Mouse (Mus musculus): Measurements from ENCODE around the gene Hmg20a. TPM values are rescaled to one million over a fixed set of nuclear protein-coding genes. Genes with fewer than 3 reads are reported as not detected.
"Not testable (repeated sequence)": the region's sequence is repeated elsewhere in the genome, so short reads cannot be mapped to it uniquely, and the experiment has no call there.

Gene Hmg20a
- polyA plus RNA-seq, 1 experiment, result 11.0 TPM

DNA sequence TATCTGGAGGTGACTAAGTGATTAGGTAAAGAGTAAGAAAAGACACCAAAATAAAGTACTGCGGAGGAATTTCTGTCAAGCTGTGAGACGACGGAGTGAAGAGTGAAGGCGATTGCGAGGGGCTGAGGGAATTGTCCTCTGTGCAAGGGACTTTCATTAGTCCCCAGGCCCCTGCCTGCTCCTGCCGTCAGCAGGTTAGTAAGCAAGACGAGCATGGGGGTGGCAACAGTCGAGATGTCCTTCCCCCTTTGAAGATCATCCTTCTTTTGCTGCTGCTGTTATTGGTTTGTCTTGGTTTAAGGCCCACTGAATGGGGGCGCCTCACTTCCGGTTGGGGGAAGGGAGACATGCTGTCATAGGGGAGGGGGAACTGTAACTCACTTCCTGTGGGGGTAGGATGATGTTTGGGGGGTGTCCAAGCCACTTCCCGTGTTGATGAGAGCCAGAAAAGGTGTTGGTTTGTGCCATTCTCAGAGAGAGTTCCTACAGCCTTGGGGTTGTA, 380 bp downstream of the Hmg20a start:
- H3K27me3 ChIP-seq (ENCODE audit: control insufficient read depth, insufficient read depth, low read length), result no peaks in the 10 kb centered on the region
- 2% methylated on average over 11 of the region's 11 CpGs for WGBS
- TF ChIP-seq POLR2A (IDR thresholded peaks at IDR 0.05; ENCODE audit: low read depth, low read length) (peak; percentile 33; the same call in 1 of the 2 replicates), CTCF (IDR thresholded peaks at IDR 0.05; ENCODE audit: extremely low read depth, insufficient read length, insufficient replicate concordance, low read depth, low read length) (no peak)
- H3K4me3 ChIP-seq (ENCODE audit: low read depth, low read length), result peak overlapping the region; percentile 89
- H3K36me3 ChIP-seq (ENCODE audit: control insufficient read depth, insufficient read depth, low read length), result no peaks in the 10 kb centered on the region
- no peaks in the 10 kb centered on the region for H3K4me1 ChIP-seq (ENCODE audit: control insufficient read depth, insufficient read depth, insufficient read length, low read length)
- H3K27ac ChIP-seq (ENCODE audit: insufficient read depth, low read depth, low read length), result peak overlapping the region; percentile 86

DNA sequence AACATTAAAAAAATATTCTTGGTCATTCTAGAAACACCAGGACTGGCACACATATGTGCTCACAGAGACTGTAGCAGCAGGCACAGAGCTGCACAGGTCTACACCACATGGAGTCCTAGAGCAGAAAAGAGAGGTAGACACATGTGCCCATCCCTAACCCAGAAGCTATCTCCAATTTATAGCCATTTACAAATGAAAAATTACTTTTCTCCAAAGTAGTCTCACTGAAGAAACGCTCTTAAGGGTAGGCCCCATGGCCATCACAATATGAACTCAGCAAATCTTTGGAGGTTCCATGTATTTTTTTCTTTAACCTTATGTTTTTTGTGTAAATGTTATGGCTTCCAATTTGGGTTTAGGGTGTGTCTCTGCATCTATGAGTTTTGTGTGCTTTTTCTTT, 1.8 kb downstream of the Hmg20a start:
- no peak overlapping the region for H3K4me3 ChIP-seq (ENCODE audit: low read depth, low read length)
- no peaks in the 10 kb centered on the region for H3K27me3 ChIP-seq (ENCODE audit: control insufficient read depth, insufficient read depth, low read length)
- H3K36me3 ChIP-seq (ENCODE audit: control insufficient read depth, insufficient read depth, low read length), result no peaks in the 10 kb centered on the region
- H3K4me1 ChIP-seq (ENCODE audit: control insufficient read depth, insufficient read depth, insufficient read length, low read length), result peaks cover 5% of the 10 kb centered on the region; the same call in 1 of the 2 replicates
- no peak overlapping the region for H3K27ac ChIP-seq (ENCODE audit: insufficient read depth, low read depth, low read length)
- WGBS, result 91% methylated on average over 1 of the region's 1 CpGs
- TF ChIP-seq CTCF (IDR thresholded peaks at IDR 0.05; ENCODE audit: extremely low read depth, insufficient read length, insufficient replicate concordance, low read depth, low read length), result no peak
- TF ChIP-seq POLR2A (IDR thresholded peaks at IDR 0.05; ENCODE audit: low read depth, low read length), result no peak

DNA sequence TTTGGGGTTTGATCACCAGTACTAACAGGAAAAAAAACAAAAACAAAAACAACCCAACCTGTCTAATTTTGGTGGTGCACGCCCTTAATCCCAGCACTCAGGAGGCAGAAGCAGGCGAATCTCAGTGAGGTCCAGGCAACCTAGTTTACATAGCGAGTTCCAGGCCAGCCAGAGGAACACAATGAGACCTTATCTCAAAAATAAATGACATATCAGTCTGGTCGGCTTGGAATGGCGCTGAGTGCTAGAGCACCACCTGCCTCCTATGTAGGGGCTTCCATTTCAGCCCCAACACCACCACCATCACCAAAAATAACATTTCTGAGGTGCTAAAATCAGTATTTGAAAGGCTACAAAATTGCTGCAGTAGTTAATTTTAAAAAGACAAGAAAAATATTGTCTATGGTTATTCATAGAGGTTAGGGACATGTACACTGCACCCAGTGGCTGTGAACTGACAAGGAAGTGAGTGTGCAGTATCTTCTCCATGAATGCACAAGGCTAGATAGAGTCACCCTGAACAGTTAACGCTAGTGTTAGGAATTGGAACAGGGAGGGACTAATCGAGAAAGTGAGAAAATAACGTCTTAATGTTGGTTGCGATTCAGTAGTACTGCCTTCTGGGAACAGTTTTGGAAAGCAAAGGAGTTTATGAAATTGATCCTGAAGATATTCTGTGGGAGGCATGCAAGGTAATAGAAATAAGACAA, 2.6 kb downstream of the Hmg20a start:
- Histone ChIP-seq H3K36me3 (ENCODE audit: control insufficient read depth, insufficient read depth, low read length) (no peaks in the 10 kb centered on the region), H3K4me1 (ENCODE audit: control insufficient read depth, insufficient read depth, insufficient read length, low read length) (peaks cover 5% of the 10 kb centered on the region; the same call in 1 of the 2 replicates), H3K4me3 (ENCODE audit: low read depth, low read length) (no peak overlapping the region), H3K27me3 (ENCODE audit: control insufficient read depth, insufficient read depth, low read length) (no peaks in the 10 kb centered on the region), H3K27ac (ENCODE audit: insufficient read depth, low read depth, low read length) (no peak overlapping the region)
- TF ChIP-seq CTCF (IDR thresholded peaks at IDR 0.05; ENCODE audit: extremely low read depth, insufficient read length, insufficient replicate concordance, low read depth, low read length) (no peak), POLR2A (IDR thresholded peaks at IDR 0.05; ENCODE audit: low read depth, low read length) (no peak)
- WGBS, result 63% methylated on average over 9 of the region's 9 CpGs

DNA sequence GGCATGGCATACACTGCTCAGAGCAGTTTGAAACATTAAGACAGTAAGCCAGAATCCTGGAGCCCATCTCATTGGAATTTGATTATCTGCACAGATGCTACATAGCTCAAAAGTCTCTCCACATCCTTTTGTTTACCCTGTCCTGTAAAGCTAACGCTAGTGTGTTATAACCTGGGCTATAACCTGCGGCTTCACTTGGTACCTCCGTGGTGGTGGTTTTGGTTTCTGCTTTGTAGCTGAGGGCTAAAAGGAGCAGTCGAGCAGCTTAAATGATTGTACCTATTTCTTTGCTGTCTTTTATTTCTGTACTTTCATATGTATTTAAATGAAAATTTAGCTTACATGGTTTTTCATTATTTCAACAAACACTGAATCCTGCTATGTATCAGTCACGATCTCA, 3.6 kb downstream of the Hmg20a start:
- 66% methylated on average over 5 of the region's 5 CpGs for WGBS
- Histone ChIP-seq H3K27me3 (ENCODE audit: control insufficient read depth, insufficient read depth, low read length) (no peaks in the 10 kb centered on the region), H3K4me3 (ENCODE audit: low read depth, low read length) (no peak overlapping the region), H3K4me1 (ENCODE audit: control insufficient read depth, insufficient read depth, insufficient read length, low read length) (peaks cover 5% of the 10 kb centered on the region; the same call in 1 of the 2 replicates), H3K27ac (ENCODE audit: insufficient read depth, low read depth, low read length) (no peak overlapping the region), H3K36me3 (ENCODE audit: control insufficient read depth, insufficient read depth, low read length) (no peaks in the 10 kb centered on the region)
- TF ChIP-seq CTCF (IDR thresholded peaks at IDR 0.05; ENCODE audit: extremely low read depth, insufficient read length, insufficient replicate concordance, low read depth, low read length) (no peak), POLR2A (IDR thresholded peaks at IDR 0.05; ENCODE audit: low read depth, low read length) (no peak)

DNA sequence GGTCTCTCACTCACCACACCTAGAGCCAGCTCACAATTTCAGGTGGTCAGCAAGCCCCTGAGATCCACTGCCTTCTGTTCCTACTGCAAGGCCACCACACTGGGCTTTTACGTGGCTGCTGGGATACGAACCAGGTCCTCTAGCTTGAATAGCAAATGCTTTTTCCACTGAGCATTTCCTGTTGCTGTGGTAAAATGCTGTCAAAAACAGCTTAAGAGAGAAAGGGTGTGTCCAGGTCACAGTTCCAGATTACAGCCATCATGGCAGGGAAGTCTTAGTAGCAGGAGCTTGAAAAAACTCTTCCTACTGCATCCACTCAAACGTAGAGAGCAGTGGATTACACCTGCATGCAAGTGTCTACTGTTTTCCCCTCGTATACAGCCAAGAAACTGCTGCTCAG, 6.5 kb downstream of the Hmg20a start:
- Histone ChIP-seq H3K27me3 (ENCODE audit: control insufficient read depth, insufficient read depth, low read length) (no peaks in the 10 kb centered on the region), H3K27ac (ENCODE audit: insufficient read depth, low read depth, low read length) (no peak overlapping the region), H3K4me3 (ENCODE audit: low read depth, low read length) (no peak overlapping the region), H3K4me1 (ENCODE audit: control insufficient read depth, insufficient read depth, insufficient read length, low read length) (peaks cover 5% of the 10 kb centered on the region; the same call in 1 of the 2 replicates), H3K36me3 (ENCODE audit: control insufficient read depth, insufficient read depth, low read length) (no peaks in the 10 kb centered on the region)
- TF ChIP-seq CTCF (IDR thresholded peaks at IDR 0.05; ENCODE audit: extremely low read depth, insufficient read length, insufficient replicate concordance, low read depth, low read length) (no peak), POLR2A (IDR thresholded peaks at IDR 0.05; ENCODE audit: low read depth, low read length) (no peak)
- 58% methylated on average over 4 of the region's 4 CpGs for WGBS

DNA sequence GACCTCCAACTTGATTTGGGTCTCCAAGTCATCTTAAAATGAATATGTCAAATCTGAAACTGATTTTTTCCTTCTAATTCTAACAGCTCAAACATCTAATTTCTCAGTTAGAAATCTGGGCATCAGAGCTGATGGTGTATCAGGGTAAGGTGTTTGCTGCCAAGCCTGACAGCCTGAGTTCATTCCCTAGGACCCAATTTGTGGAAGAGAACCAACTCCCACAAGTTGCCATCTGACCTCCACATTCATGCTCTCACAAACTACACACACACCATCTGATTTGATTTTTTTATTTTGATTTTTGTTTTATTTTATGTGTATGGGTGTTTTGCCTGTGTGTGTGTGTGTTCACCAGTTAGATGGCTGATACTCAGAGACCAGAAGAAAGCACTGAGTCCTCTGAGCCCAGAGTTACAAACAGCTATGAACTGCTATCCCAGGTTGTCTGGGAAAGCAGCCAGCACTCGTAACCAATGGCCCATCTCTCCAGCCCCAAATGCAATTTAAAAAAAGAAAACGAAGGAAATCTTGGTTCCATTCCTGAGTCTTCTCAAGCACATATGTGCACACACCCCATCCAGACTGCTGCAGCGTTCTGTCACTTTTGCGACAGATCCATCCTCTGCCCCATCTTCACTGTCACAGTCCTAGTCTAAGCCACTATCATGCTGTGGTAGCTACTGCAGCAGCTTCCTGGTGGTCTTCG, 17.6 kb downstream of the Hmg20a start:
- Histone ChIP-seq H3K27ac (ENCODE audit: insufficient read depth, low read depth, low read length) (no peak overlapping the region), H3K27me3 (ENCODE audit: control insufficient read depth, insufficient read depth, low read length) (no peaks in the 10 kb centered on the region), H3K4me3 (ENCODE audit: low read depth, low read length) (no peak overlapping the region), H3K4me1 (ENCODE audit: control insufficient read depth, insufficient read depth, insufficient read length, low read length) (no peaks in the 10 kb centered on the region), H3K36me3 (ENCODE audit: control insufficient read depth, insufficient read depth, low read length) (no peaks in the 10 kb centered on the region)
- WGBS, result 76% methylated on average over 5 of the region's 5 CpGs
- TF ChIP-seq CTCF (IDR thresholded peaks at IDR 0.05; ENCODE audit: extremely low read depth, insufficient read length, insufficient replicate concordance, low read depth, low read length), result no peak

DNA sequence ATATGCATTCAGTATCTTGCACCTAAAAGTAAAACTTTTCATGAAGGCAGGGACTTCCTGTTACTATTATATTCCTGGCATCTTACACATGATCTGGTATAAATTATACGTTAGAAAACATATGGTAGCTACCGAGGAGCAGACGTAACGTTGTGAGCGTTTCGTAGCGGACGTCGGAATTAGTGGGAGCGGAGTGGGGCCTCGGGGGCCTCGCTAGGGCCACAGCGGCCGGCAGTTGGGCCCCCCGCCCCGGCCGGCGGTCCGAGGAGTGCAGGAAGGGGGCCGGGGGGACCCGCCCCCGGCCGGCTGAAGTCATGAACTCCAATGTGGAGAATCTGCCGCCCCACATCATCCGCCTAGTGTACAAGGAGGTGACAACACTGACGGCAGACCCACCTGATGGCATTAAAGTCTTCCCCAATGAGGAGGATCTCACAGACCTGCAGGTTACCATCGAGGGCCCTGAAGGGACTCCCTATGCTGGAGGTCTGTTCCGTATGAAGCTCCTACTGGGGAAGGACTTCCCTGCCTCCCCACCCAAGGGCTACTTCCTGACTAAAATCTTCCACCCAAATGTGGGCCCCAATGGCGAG, 19.0 kb downstream of the Hmg20a start:
- H3K4me3 ChIP-seq (ENCODE audit: low read depth, low read length); H3K4me1 ChIP-seq (ENCODE audit: control insufficient read depth, insufficient read depth, insufficient read length, low read length); H3K27ac ChIP-seq (ENCODE audit: insufficient read depth, low read depth, low read length); H3K27me3 ChIP-seq (ENCODE audit: control insufficient read depth, insufficient read depth, low read length); H3K36me3 ChIP-seq (ENCODE audit: control insufficient read depth, insufficient read depth, low read length): not testable (repeated sequence)
- WGBS, result 95% methylated on average over 29 of the region's 29 CpGs

Measured in small intestine, adult 2 months (tissue).